Mouse (Mus musculus): ENCODE data around the gene Etfrf1. TPM values are rescaled to one million over a fixed set of nuclear protein-coding genes. Genes with fewer than 3 reads are reported as not detected.

Gene Etfrf1
- polyA plus RNA-seq, 1 experiment from 2014 or later, result 26.3 TPM

DNA sequence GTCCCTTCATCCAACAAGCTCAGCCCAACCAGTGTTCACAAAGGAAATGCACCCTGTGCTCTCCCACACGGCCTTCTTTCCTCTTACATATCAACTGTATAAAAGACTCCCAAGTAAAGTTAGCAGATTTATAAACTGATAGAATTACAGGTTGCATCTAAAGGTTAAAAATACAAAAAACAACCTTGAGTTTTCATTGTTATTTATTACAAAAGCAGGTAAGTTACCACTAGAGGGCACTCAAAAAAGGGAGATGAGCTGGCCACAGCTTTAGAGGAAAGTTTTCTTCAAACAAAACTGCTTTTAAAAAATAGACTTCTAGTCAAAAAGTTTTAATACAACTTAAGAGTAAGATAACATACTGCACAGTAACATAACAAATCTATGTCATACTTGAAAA lies 31.6 kb downstream of the Etfrf1 start:
- Histone ChIP-seq H3K4me2 (replicated peaks; ENCODE audit: low read depth, low read length) (no peak overlapping the region), H3K27me3 (replicated peaks; ENCODE audit: insufficient read depth, low read length) (no peaks in the 10 kb centered on the region), H3K9ac (replicated peaks; ENCODE audit: low read depth) (no peak overlapping the region), H3K4me1 (ENCODE audit: insufficient read depth, low read depth, low read length) (peaks cover 3% of the 10 kb centered on the region; the same call in 1 of the 2 replicates), H3K9me3 (ENCODE audit: low read length) (no peaks in the 10 kb centered on the region), H3K36me3 (ENCODE audit: insufficient read depth, low read length) (no peaks in the 10 kb centered on the region), H3K4me3 (ENCODE audit: low read depth, low read length) (no peak overlapping the region), H3K27ac (ENCODE audit: low read length) (no peak overlapping the region)
- TF ChIP-seq EP300 (IDR thresholded peaks at IDR 0.05), result no peak
- peak; percentile 67 for TF ChIP-seq CTCF (IDR thresholded peaks at IDR 0.05)
- DNase-seq (ENCODE audit: low spot score) (peak; percentile 80), ATAC-seq (no peak)
- WGBS, result 41% methylated on average over 1 of the region's 1 CpGs

DNA sequence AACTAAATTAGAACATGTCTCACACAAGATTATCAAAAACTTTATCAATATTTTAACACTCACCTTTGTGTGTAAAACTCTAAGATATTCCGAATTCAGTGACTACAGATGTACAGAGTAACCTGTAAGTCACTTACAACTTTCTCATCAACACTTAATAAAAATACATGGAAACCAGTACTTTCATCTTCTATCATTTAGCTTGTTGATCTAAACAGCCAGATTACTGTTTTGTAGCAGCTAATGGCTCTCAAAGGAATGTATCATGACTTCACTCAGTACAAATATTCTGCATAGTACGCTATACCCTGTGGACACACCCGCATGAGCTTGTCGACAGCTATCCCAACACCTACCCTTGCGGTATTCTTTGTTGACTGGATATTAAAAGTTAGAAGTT lies 35.9 kb downstream of the Etfrf1 start:
- Histone ChIP-seq H3K27ac (ENCODE audit: low read length) (no peak overlapping the region), H3K9ac (replicated peaks; ENCODE audit: low read depth) (no peak overlapping the region), H3K4me3 (ENCODE audit: low read depth, low read length) (no peak overlapping the region), H3K9me3 (ENCODE audit: low read length) (no peaks in the 10 kb centered on the region), H3K36me3 (ENCODE audit: insufficient read depth, low read length) (no peaks in the 10 kb centered on the region), H3K4me1 (ENCODE audit: insufficient read depth, low read depth, low read length) (peaks cover 9% of the 10 kb centered on the region; the same call in 1 of the 2 replicates), H3K27me3 (replicated peaks; ENCODE audit: insufficient read depth, low read length) (no peaks in the 10 kb centered on the region), H3K4me2 (replicated peaks; ENCODE audit: low read depth, low read length) (no peak overlapping the region)
- ATAC-seq (no peak), DNase-seq (ENCODE audit: low spot score) (no peak)
- TF ChIP-seq EP300 (IDR thresholded peaks at IDR 0.05) (no peak), CTCF (IDR thresholded peaks at IDR 0.05) (no peak)
- 62% methylated on average over 5 of the region's 5 CpGs for WGBS

DNA sequence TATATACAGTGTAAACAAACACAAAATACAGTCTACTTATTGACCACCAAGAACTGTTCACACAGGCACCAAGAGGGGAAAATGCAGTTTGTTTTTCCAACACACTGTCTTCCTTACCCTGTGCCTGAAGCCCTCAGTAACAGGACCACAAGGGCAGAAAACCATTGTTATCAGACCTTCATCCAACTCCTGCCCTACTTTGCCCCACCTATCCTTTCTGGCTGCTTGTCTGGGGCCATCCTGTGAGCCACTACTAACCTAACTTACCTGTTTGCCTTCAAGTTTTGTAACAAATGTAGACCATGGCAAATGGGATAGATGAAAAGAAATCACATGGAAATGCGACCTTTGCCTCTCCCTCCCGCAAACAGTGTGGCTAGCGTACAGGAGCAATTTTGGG lies 37.0 kb downstream of the Etfrf1 start:
- no peak overlapping the region for H3K27ac ChIP-seq (ENCODE audit: low read length)
- TF ChIP-seq EP300 (IDR thresholded peaks at IDR 0.05), result no peak
- TF ChIP-seq CTCF (IDR thresholded peaks at IDR 0.05), result no peak
- H3K4me3 ChIP-seq (ENCODE audit: low read depth, low read length), result no peak overlapping the region
- DNase-seq (ENCODE audit: low spot score), result no peak
- no peaks in the 10 kb centered on the region for H3K27me3 ChIP-seq (replicated peaks; ENCODE audit: insufficient read depth, low read length)
- no peaks in the 10 kb centered on the region for H3K9me3 ChIP-seq (ENCODE audit: low read length)
- no peak overlapping the region for H3K9ac ChIP-seq (replicated peaks; ENCODE audit: low read depth)
- WGBS, result 57% methylated on average over 3 of the region's 3 CpGs
- H3K36me3 ChIP-seq (ENCODE audit: insufficient read depth, low read length), result no peaks in the 10 kb centered on the region
- peak overlapping the region; percentile 22; the same call in 1 of the 2 replicates for H3K4me2 ChIP-seq (replicated peaks; ENCODE audit: low read depth, low read length)
- no peak for ATAC-seq
- H3K4me1 ChIP-seq (ENCODE audit: insufficient read depth, low read depth, low read length), result peaks cover 9% of the 10 kb centered on the region; the same call in 1 of the 2 replicates

DNA sequence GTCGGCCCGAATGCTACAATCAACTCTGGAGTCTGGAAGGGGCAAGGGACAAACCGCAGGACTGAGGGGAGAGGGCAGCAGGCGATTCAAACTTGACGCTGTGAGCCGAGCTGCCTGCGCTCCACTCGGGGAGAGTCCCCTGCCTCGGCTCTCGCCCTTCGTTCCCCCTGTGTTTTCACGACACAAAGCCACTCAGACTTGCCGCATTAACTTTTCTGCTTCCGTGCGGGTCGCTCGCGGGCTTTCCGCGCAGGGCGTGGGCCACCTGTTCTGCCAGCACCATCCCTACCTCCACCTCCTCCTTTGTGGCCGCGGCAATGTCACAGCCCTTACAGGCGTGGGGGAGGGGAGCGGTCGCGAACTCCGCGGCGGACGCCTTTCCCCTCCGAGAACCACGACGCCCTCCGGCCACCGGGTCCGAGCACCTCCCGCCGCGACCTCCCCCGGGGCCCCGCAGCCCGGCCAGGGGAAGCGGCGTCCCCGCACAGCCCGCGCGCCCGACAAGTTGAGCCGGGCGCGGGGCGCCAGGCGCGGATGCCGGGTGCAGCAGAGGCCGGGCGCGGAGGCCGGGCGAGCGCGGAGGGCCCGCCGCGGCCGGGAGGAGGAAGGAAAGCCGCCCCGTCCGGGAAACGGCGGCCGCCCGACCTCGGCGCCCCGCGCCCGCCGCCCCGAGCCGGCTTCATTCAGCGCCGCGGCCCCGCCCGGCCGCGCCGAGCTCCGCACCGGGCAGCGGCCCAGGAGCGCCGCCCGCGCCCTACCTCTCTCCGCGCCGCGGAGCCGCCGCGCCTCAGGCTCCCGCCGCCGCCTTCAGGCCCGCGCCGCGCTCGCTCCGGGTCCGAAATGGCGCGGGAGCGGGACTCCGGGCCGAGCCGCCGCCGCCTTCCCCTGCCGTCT lies 38.6 kb downstream of the Etfrf1 start:
- TF ChIP-seq EP300 (IDR thresholded peaks at IDR 0.05) (no peak), CTCF (IDR thresholded peaks at IDR 0.05) (no peak)
- H3K4me2 ChIP-seq (replicated peaks; ENCODE audit: low read depth, low read length), result peak overlapping the region; percentile 80
- peak overlapping the region; percentile 97 for H3K4me3 ChIP-seq (ENCODE audit: low read depth, low read length)
- H3K27ac ChIP-seq (ENCODE audit: low read length), result peak overlapping the region; percentile 95
- no peaks in the 10 kb centered on the region for H3K9me3 ChIP-seq (ENCODE audit: low read length)
- peak overlapping the region; percentile 89 for H3K9ac ChIP-seq (replicated peaks; ENCODE audit: low read depth)
- H3K36me3 ChIP-seq (ENCODE audit: insufficient read depth, low read length), result no peaks in the 10 kb centered on the region
- H3K4me1 ChIP-seq (ENCODE audit: insufficient read depth, low read depth, low read length), result peaks cover 9% of the 10 kb centered on the region; the same call in 1 of the 2 replicates
- no peaks in the 10 kb centered on the region for H3K27me3 ChIP-seq (replicated peaks; ENCODE audit: insufficient read depth, low read length)
- WGBS, result under 1% methylated on average over 73 of the region's 124 CpGs
- ATAC-seq (peak; percentile 60), DNase-seq (ENCODE audit: low spot score) (peak; percentile 78)

DNA sequence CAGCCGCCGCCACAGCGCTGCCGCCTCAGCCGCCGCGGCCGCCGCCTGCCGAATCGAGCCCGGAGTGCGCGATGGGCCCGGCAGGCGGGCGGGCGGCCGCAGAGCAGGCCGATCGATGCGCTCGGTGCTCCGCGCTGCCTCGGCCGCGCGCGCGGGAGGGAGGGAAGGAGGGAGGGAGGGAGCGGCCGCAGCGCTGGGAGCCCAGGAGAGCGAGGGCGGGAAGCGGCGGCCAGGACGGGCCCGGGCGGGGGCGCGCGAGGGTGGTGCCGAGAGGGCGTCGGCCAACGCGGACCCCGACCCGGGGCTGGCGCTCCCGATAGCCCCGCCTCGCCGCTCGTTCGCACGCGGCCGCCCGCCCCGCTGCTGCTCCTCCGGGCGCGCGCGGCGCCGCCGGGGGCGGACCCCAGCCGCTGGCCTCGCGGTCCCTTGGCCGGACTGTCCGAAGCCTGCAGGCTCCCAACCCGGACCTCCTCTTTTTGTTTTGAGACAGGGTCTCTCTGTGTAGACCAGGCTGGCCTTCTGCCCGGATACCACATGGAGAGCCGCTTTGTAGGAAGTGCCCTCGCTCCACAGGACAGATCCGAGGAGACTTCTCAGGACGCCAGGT lies 39.4 kb downstream of the Etfrf1 start, which contains the start of gene Kras:
Gene Kras, minus strand, starts transcription at position 55 of the 607 bp plus-strand sequence.
- peak; percentile 94 for ATAC-seq
- peak within 1 kb of the TSS; percentile 97 for H3K4me3 ChIP-seq (ENCODE audit: low read depth, low read length)

DNA sequence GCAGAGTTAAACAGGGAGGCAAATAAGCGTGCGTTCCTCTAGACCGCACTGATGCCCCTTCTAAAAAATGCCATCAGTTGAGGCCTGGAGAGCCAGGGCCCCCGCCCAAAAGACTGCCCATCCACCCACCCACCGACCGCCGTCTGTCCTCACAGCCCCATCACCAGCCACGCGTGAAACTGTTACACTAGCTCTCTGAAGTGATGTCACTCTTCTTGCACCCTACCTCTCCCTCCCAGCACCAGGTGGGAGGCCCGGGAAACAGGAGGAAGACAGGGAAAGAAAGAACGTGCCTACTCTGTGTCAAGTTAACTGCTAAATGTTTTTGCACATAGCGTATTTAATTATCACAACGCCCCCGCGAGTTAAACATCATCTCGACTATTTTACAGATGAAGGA lies 39.9 kb downstream of the Etfrf1 start:
- Histone ChIP-seq H3K4me1 (ENCODE audit: insufficient read depth, low read depth, low read length) (peaks cover 9% of the 10 kb centered on the region; the same call in 1 of the 2 replicates), H3K27ac (ENCODE audit: low read length) (peak overlapping the region; percentile 95), H3K27me3 (replicated peaks; ENCODE audit: insufficient read depth, low read length) (no peaks in the 10 kb centered on the region), H3K36me3 (ENCODE audit: insufficient read depth, low read length) (no peaks in the 10 kb centered on the region), H3K4me3 (ENCODE audit: low read depth, low read length) (peak overlapping the region; percentile 97), H3K9me3 (ENCODE audit: low read length) (no peaks in the 10 kb centered on the region), H3K4me2 (replicated peaks; ENCODE audit: low read depth, low read length) (peak overlapping the region; percentile 80), H3K9ac (replicated peaks; ENCODE audit: low read depth) (peak overlapping the region; percentile 41)
- no peak; the same call in 1 of the 2 replicates for ATAC-seq
- peak; percentile 21 for DNase-seq (ENCODE audit: low spot score)
- TF ChIP-seq CTCF (IDR thresholded peaks at IDR 0.05), result no peak
- no peak for TF ChIP-seq EP300 (IDR thresholded peaks at IDR 0.05)
- 8% methylated on average over 16 of the region's 16 CpGs for WGBS

More for the DNA sequence above, 39.4 kb downstream of the Etfrf1 start, which contains the start of gene Kras:
- WGBS, result under 1% methylated on average over 22 of the region's 83 CpGs
- Histone ChIP-seq H3K27me3 (replicated peaks; ENCODE audit: insufficient read depth, low read length) (no peaks in the 10 kb centered on the region), H3K27ac (ENCODE audit: low read length) (peak within 1 kb of the TSS; percentile 95), H3K4me2 (replicated peaks; ENCODE audit: low read depth, low read length) (peak within 1 kb of the TSS; percentile 80), H3K36me3 (ENCODE audit: insufficient read depth, low read length) (no peaks in the 10 kb centered on the region), H3K9me3 (ENCODE audit: low read length) (no peaks in the 10 kb centered on the region), H3K4me1 (ENCODE audit: insufficient read depth, low read depth, low read length) (peaks cover 9% of the 10 kb centered on the region; the same call in 1 of the 2 replicates), H3K9ac (replicated peaks; ENCODE audit: low read depth) (peak within 1 kb of the TSS; percentile 89)
- peak; percentile 96 for DNase-seq (ENCODE audit: low spot score)
- no peak for TF ChIP-seq EP300 (IDR thresholded peaks at IDR 0.05)
- no peak for TF ChIP-seq CTCF (IDR thresholded peaks at IDR 0.05)
